Mouse (Mus musculus) midbrain, embryonic 14.5 days (tissue): ENCODE results near the gene Gm26897. TPM values are rescaled to one million over a fixed set of nuclear protein-coding genes. Genes with fewer than 3 reads are reported as not detected.

Experiments
- ATAC-seq: fragments of 200-750 bp; cut with Nextera tagmentation; 2 replicates; pipeline ENCODE4 v1.8.0; 2017; ENCODE audit warnings: moderate number of reproducible peaks, moderate library complexity; ENCODE audit not compliant: low FRiP score, low TSS enrichment
- DNase-seq: peaks from one replicate; pipeline ENCODE4 v3.0.0-alpha.2; 2015
- H3K27ac ChIP-seq: fragments of 300-500 bp; sonication (generic); replicated peaks from 2 replicates; pipeline ENCODE4 v1.5.1; 2014; ENCODE audit warnings: mild to moderate bottlenecking, low read depth, low read length, moderate library complexity
- H3K27me3 ChIP-seq: fragments of 300-500 bp; sonication (generic); 2 replicates; pipeline ENCODE4 v1.6.1; 2014; ENCODE audit warnings: low read length, control low read depth, mixed read lengths; ENCODE audit not compliant: control insufficient read depth, insufficient read depth
- H3K36me3 ChIP-seq: fragments of 300-500 bp; sonication (generic); 2 replicates; pipeline ENCODE4 v1.6.1; 2014; ENCODE audit warnings: low read length, control low read depth; ENCODE audit not compliant: control insufficient read depth, insufficient read depth
- H3K4me1 ChIP-seq: fragments of 300-500 bp; sonication (generic); 2 replicates; pipeline ENCODE4 v1.6.1; 2014; ENCODE audit warnings: mild to moderate bottlenecking, antibody characterized with exemption, low read length, control low read depth; ENCODE audit not compliant: control insufficient read depth, insufficient read depth
- H3K4me2 ChIP-seq: fragments of 300-500 bp; sonication (generic); 2 replicates; pipeline ENCODE4 v1.6.1; 2014; ENCODE audit warnings: mild to moderate bottlenecking, low read length, moderate library complexity
- H3K4me3 ChIP-seq: fragments of 300-500 bp; sonication (generic); replicated peaks from 2 replicates; pipeline ENCODE4 v1.5.1; 2014; ENCODE audit warnings: low read depth, low read length
- H3K9ac ChIP-seq: fragments of 300-500 bp; sonication (generic); replicated peaks from 2 replicates; pipeline ENCODE4 v1.6.1; 2014; ENCODE audit warnings: mild to moderate bottlenecking, low read length, moderate library complexity
- H3K9me3 ChIP-seq: fragments of 300-500 bp; sonication (generic); 2 replicates; pipeline ENCODE4 v1.6.1; 2016; ENCODE audit warnings: low read length, control low read depth, mixed read lengths; ENCODE audit not compliant: control insufficient read depth
- WGBS: fragments of 180-500 bp; shearing (Covaris S2); extraction: QIAGEN DNeasy Blood & Tissue Kit; methylation state at CpG from one replicate; pipeline ENCODE4 v1.1.7; 2014; 5-methylcytosine and 5-hydroxymethylcytosine counted together
- polyA plus RNA-seq: library from polyadenylated mRNA; unstranded; fragments of >200 nt; fragmentation: Nextera tagmentation; extraction: Ambion mirVana; gene quantifications from 2 replicates; pipeline ENCODE4 v1.2.1, GENCODE M21; 2014

Gene Gm26897
- not detected in 2 replicates for polyA plus RNA-seq

GRCm38 (mm10) chr5:111733851-111734250, at the start of gene Gm26897:
Gene Gm26897 (plus strand): TSS chr5:111733924.
- H3K27ac ChIP-seq = no peak within 1 kb of the TSS
- no peak for ATAC-seq
- H3K27me3 ChIP-seq = no peaks in the 10 kb centered on the region
- H3K4me3 ChIP-seq = no peak within 1 kb of the TSS
- no peak for DNase-seq
- H3K36me3 ChIP-seq = no peaks in the 10 kb centered on the region
- 93% methylated on average over 12 of the region's 12 CpGs for WGBS
- H3K9ac ChIP-seq = no peak within 1 kb of the TSS
- H3K4me2 ChIP-seq = no peak within 1 kb of the TSS
- peaks cover 10% of the 10 kb centered on the region; the same call in 1 of the 2 replicates for H3K4me1 ChIP-seq
- no peaks in the 10 kb centered on the region for H3K9me3 ChIP-seq

- Histone ChIP-seq H3K4me3 (no peak overlapping the region), H3K9me3 (no peaks in the 10 kb centered on the region; the same call in 1 of the 2 replicates), H3K4me1 (peaks cover 9% of the 10 kb centered on the region; the same call in 1 of the 2 replicates), H3K9ac (no peak overlapping the region), H3K4me2 (no peak overlapping the region), H3K27ac (no peak overlapping the region), H3K27me3 (no peaks in the 10 kb centered on the region), H3K36me3 (no peaks in the 10 kb centered on the region)
- 77% methylated on average over 5 of the region's 5 CpGs for WGBS
- no peak for ATAC-seq
- no peak for DNase-seq
Measured at GRCm38 (mm10) chr5:111687370-111687769, 46.4 kb upstream of the Gm26897 start.

- no peaks in the 10 kb centered on the region; the same call in 1 of the 2 replicates for H3K9me3 ChIP-seq
- H3K27me3 ChIP-seq = no peaks in the 10 kb centered on the region
- DNase-seq = no peak
- peaks cover 18% of the 10 kb centered on the region for H3K4me1 ChIP-seq
- no peak overlapping the region for H3K27ac ChIP-seq
- H3K36me3 ChIP-seq = no peaks in the 10 kb centered on the region
- no peak for ATAC-seq
- H3K9ac ChIP-seq = no peak overlapping the region
- no peak overlapping the region for H3K4me3 ChIP-seq
- whole genome bisulfite sequencing = 73% methylated on average over 10 of the region's 10 CpGs
- H3K4me2 ChIP-seq = no peak overlapping the region
Measured at GRCm38 (mm10) chr5:111688584-111688983, 45.1 kb upstream of the Gm26897 start.

- peaks cover 41% of the 10 kb centered on the region for H3K4me1 ChIP-seq
- H3K27ac ChIP-seq = no peak overlapping the region
- no peaks in the 10 kb centered on the region for H3K36me3 ChIP-seq
- no peaks in the 10 kb centered on the region for H3K9me3 ChIP-seq
- H3K27me3 ChIP-seq = no peaks in the 10 kb centered on the region
- ATAC-seq (no peak), DNase-seq (no peak)
- H3K4me3 ChIP-seq = no peak overlapping the region
- no peak overlapping the region for H3K4me2 ChIP-seq
- WGBS = 88% methylated on average over 7 of the region's 7 CpGs
- no peak overlapping the region for H3K9ac ChIP-seq
Measured at GRCm38 (mm10) chr5:111697996-111698395, 35.7 kb upstream of the Gm26897 start.

- no peak overlapping the region for H3K9ac ChIP-seq
- peak; percentile 77 for DNase-seq
- H3K4me2 ChIP-seq = 0 out of 2 replicates have a peak overlapping the region, but pooled peaks have one; percentile 17
- H3K36me3 ChIP-seq = no peaks in the 10 kb centered on the region
- H3K4me1 ChIP-seq = peaks cover 41% of the 10 kb centered on the region
- peak; percentile 57; the same call in 1 of the 2 replicates for ATAC-seq
- H3K27me3 ChIP-seq = no peaks in the 10 kb centered on the region
- whole genome bisulfite sequencing = 23% methylated on average over 23 of the region's 23 CpGs
- H3K9me3 ChIP-seq = no peaks in the 10 kb centered on the region
- H3K27ac ChIP-seq = peak overlapping the region; percentile 46; the same call in 1 of the 2 replicates
- H3K4me3 ChIP-seq = no peak overlapping the region
Measured at GRCm38 (mm10) chr5:111699711-111700303, 33.9 kb upstream of the Gm26897 start.

- no peaks in the 10 kb centered on the region for H3K36me3 ChIP-seq
- WGBS = 4% methylated on average over 31 of the region's 31 CpGs
- no peaks in the 10 kb centered on the region for H3K27me3 ChIP-seq
- 0 out of 2 replicates have a peak overlapping the region, but pooled peaks have one; percentile 6 for H3K9ac ChIP-seq
- no peak overlapping the region for H3K4me3 ChIP-seq
- no peaks in the 10 kb centered on the region for H3K9me3 ChIP-seq
- peak overlapping the region; percentile 45 for H3K4me2 ChIP-seq
- H3K4me1 ChIP-seq = peaks cover 41% of the 10 kb centered on the region
- 0 out of 2 replicates have a peak overlapping the region, but pooled peaks have one; percentile 15 for H3K27ac ChIP-seq
- peak; percentile 53 for DNase-seq
- ATAC-seq = no peak
Measured at GRCm38 (mm10) chr5:111701634-111702329, 31.9 kb upstream of the Gm26897 start.

- DNase-seq (peak; percentile 42), ATAC-seq (no peak)
- Histone ChIP-seq H3K36me3 (no peaks in the 10 kb centered on the region), H3K27me3 (no peaks in the 10 kb centered on the region), H3K4me3 (no peak overlapping the region), H3K27ac (peak overlapping the region; percentile 39; the same call in 1 of the 2 replicates), H3K9me3 (no peaks in the 10 kb centered on the region), H3K9ac (no peak overlapping the region), H3K4me2 (no peak overlapping the region), H3K4me1 (peaks cover 36% of the 10 kb centered on the region)
- WGBS = 54% methylated on average over 7 of the region's 7 CpGs
Measured at GRCm38 (mm10) chr5:111703586-111703985, 30.1 kb upstream of the Gm26897 start.

GRCm38 (mm10) chr5:111704326-111704725, 29.4 kb upstream of the Gm26897 start:
- Histone ChIP-seq H3K27me3 (no peaks in the 10 kb centered on the region), H3K4me3 (no peak overlapping the region), H3K9me3 (no peaks in the 10 kb centered on the region), H3K36me3 (no peaks in the 10 kb centered on the region), H3K4me1 (peaks cover 35% of the 10 kb centered on the region), H3K27ac (peak overlapping the region; percentile 39; the same call in 1 of the 2 replicates), H3K9ac (no peak overlapping the region), H3K4me2 (no peak overlapping the region)
- WGBS = 76% methylated on average over 11 of the region's 11 CpGs
- ATAC-seq = no peak
- DNase-seq = peak; percentile 53
